Mouse (Mus musculus): ENCODE measurements around the gene Neurl4.
"Not testable (repeated sequence)": the region's sequence is repeated elsewhere in the genome, so short reads cannot be mapped to it uniquely, and the experiment has no call there.

The Neurl4 gene

GRCm38 (mm10) chr11:69913554-69914371 lies 12.9 kb downstream of the Neurl4 start, which contains the start of gene Gps2:
TSS of gene Gps2 (plus strand) at chr11:69913888.
- DNase-seq (ENCODE audit: extremely low spot score, low spot score) = peak; percentile 97

GRCm38 (mm10) chr11:69914372-69914764 lies 13.5 kb downstream of the Neurl4 start:
- DNase-seq (ENCODE audit: extremely low spot score, low spot score) = no peak

- no peak for DNase-seq (ENCODE audit: extremely low spot score, low spot score)
These were observed 14.1 kb downstream of the Neurl4 start for GRCm38 (mm10) chr11:69914917-69915430.

GRCm38 (mm10) chr11:69915667-69916627 lies 15.1 kb downstream of the Neurl4 start:
- DNase-seq (ENCODE audit: extremely low spot score, low spot score) = no peak

GRCm38 (mm10) chr11:69916652-69917378 lies 15.9 kb downstream of the Neurl4 start:
- not testable (repeated sequence) for DNase-seq (ENCODE audit: extremely low spot score, low spot score)

- no peak for DNase-seq (ENCODE audit: extremely low spot score, low spot score)
These were observed 16.6 kb downstream of the Neurl4 start for GRCm38 (mm10) chr11:69917379-69917948.

- DNase-seq (ENCODE audit: extremely low spot score, low spot score) = no peak
These were observed 17.2 kb downstream of the Neurl4 start for GRCm38 (mm10) chr11:69918118-69918517.

GRCm38 (mm10) chr11:69919053-69919452 lies 18.2 kb downstream of the Neurl4 start:
- no peak for DNase-seq (ENCODE audit: extremely low spot score, low spot score)

GRCm38 (mm10) chr11:69919661-69920265 lies 18.9 kb downstream of the Neurl4 start:
- DNase-seq (ENCODE audit: extremely low spot score, low spot score) = peak; percentile 57

GRCm38 (mm10) chr11:69920266-69921031 lies 19.6 kb downstream of the Neurl4 start:
- DNase-seq (ENCODE audit: extremely low spot score, low spot score) = peak; percentile 60

GRCm38 (mm10) chr11:69921114-69922011 lies 20.5 kb downstream of the Neurl4 start, which contains the start of gene Eif5a:
TSS of gene Eif5a (minus strand) at chr11:69921958.
- peak; percentile 100 for DNase-seq (ENCODE audit: extremely low spot score, low spot score)

- no peak for DNase-seq (ENCODE audit: extremely low spot score, low spot score)
These were observed 21.3 kb downstream of the Neurl4 start for GRCm38 (mm10) chr11:69922012-69922756.

- DNase-seq (ENCODE audit: extremely low spot score, low spot score) = no peak
These were observed 21.9 kb downstream of the Neurl4 start for GRCm38 (mm10) chr11:69922796-69923195.

- no peak for DNase-seq (ENCODE audit: extremely low spot score, low spot score)
These were observed 26.6 kb downstream of the Neurl4 start for GRCm38 (mm10) chr11:69927501-69927900.

GRCm38 (mm10) chr11:69929712-69930111 lies 28.8 kb downstream of the Neurl4 start:
- no peak for DNase-seq (ENCODE audit: extremely low spot score, low spot score)

GRCm38 (mm10) chr11:69930176-69930575 lies 29.3 kb downstream of the Neurl4 start:
- DNase-seq (ENCODE audit: extremely low spot score, low spot score) = not testable (repeated sequence)

- DNase-seq (ENCODE audit: extremely low spot score, low spot score) = no peak
These were observed 30.2 kb downstream of the Neurl4 start for GRCm38 (mm10) chr11:69930967-69931537.

All from neural tube, embryonic 10.5 days (tissue).